Mouse (Mus musculus) erythroblast, adult 5-6 weeks (primary cell): ENCODE results near the gene Flywch2. TPM values are rescaled to one million over a fixed set of nuclear protein-coding genes. Genes with fewer than 3 reads are reported as not detected.
A peak's percentile ranks its signal among the peaks of the same experiment; 100 is the strongest.

Experiments used
- ATAC-seq: replicated peaks from 2 replicates; pipeline ENCODE4 v1.8.0; 2016; ENCODE audit warnings: moderate number of reproducible peaks, mild to moderate bottlenecking, moderate TSS enrichment, inconsistent platforms; ENCODE audit not compliant: poor library complexity, low FRiP score, severe bottlenecking
- total RNA-seq, 2 experiments: library from RNA; stranded (forward) in 1 of 2; stranded (reverse) in 1 of 2; fragments of 150-400 nt in 1 of 2; fragments of 200-764, 138-1000 nt in 1 of 2; gene quantifications; 2 replicates each; pipeline versions ENCODE4 v1.2.3 to v1.2.4; 2015 to 2017; ENCODE audit warnings: low replicate concordance in 2 of 2

The Flywch2 gene
- total RNA-seq, 2 experiments from 2014 or later: not detected

GRCm38 (mm10) chr17:23757581-23757980 lies 28.3 kb downstream of the Flywch2 start:
- no peak for ATAC-seq

- no peak for ATAC-seq
Measured at GRCm38 (mm10) chr17:23755689-23756088, 30.2 kb downstream of the Flywch2 start.

- ATAC-seq: no peak
Measured at GRCm38 (mm10) chr17:23749400-23750191, 36.3 kb downstream of the Flywch2 start.

GRCm38 (mm10) chr17:23748631-23749391 lies 37.1 kb downstream of the Flywch2 start:
- ATAC-seq: peak; percentile 73

GRCm38 (mm10) chr17:23748026-23748425 lies 37.9 kb downstream of the Flywch2 start:
- no peak for ATAC-seq

GRCm38 (mm10) chr17:23747471-23747870 lies 38.4 kb downstream of the Flywch2 start:
- ATAC-seq: no peak

- ATAC-seq: no peak
Measured at GRCm38 (mm10) chr17:23746767-23747166, 39.1 kb downstream of the Flywch2 start.

GRCm38 (mm10) chr17:23746311-23746710 lies 39.6 kb downstream of the Flywch2 start:
- no peak for ATAC-seq

GRCm38 (mm10) chr17:23745301-23746251 lies 40.3 kb downstream of the Flywch2 start, which contains the start of gene Kremen2:
Gene Kremen2 (minus strand): TSS chr17:23745833.
- ATAC-seq: no peak

- no peak for ATAC-seq
Measured at GRCm38 (mm10) chr17:23744651-23745050, 41.2 kb downstream of the Flywch2 start.

- ATAC-seq: no peak
Measured at GRCm38 (mm10) chr17:23744076-23744475, 41.8 kb downstream of the Flywch2 start.

- ATAC-seq: no peak
Measured at GRCm38 (mm10) chr17:23742941-23743340, 42.9 kb downstream of the Flywch2 start.

- no peak for ATAC-seq
Measured at GRCm38 (mm10) chr17:23742210-23742793, 43.6 kb downstream of the Flywch2 start.

- no peak for ATAC-seq
Measured at GRCm38 (mm10) chr17:23741359-23742209, 44.3 kb downstream of the Flywch2 start.

- ATAC-seq: peak; percentile 72
Measured at GRCm38 (mm10) chr17:23740598-23741021, 45.3 kb downstream of the Flywch2 start, which contains the start of gene Paqr4. Gene Paqr4 (minus strand): TSS chr17:23740867.

- peak; percentile 86 for ATAC-seq
Measured at GRCm38 (mm10) chr17:23740136-23740584, 45.7 kb downstream of the Flywch2 start.

- peak; percentile 10; the same call in 1 of the 2 replicates for ATAC-seq
Measured at GRCm38 (mm10) chr17:23739202-23740135, 46.4 kb downstream of the Flywch2 start.
